Mouse (Mus musculus) lung, postnatal 0 days (tissue): Measurements from ENCODE around the gene Tmem26.

Experiments used
- CTCF ChIP-seq: IDR thresholded peaks from 2 replicates; pipeline ENCODE4 v1.5.1; 2016; ENCODE audit warnings: antibody characterized with exemption, mild to moderate bottlenecking
- EP300 ChIP-seq: IDR thresholded peaks from 2 replicates; pipeline ENCODE4 v1.6.1; 2016; ENCODE audit warnings: antibody characterized with exemption, mild to moderate bottlenecking, control low read depth

DNA sequence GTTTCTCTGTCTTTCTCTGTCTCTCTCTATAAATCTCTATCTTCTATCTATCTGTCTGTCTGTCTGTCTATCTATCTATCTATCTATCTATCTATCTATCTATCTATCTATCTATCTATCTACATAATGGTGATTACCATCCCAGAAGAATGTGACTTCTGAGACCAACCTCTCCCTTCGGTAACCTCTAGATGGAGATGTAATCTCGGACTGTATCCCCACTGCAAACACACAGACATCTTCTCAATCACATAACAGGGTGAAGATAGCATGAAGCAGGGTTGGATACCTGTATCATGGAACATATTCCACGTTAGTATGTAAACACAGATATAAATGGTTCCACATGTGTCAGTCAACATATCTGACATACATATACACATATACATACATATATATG, 5.1 kb upstream of the Tmem26 start:
- TF ChIP-seq CTCF, result no peak
- no peak for TF ChIP-seq EP300
